Mouse (Mus musculus) spleen, postnatal 14 days (tissue): Measurements from ENCODE around the gene Cpne5.
"Not testable (repeated sequence)": the region's sequence is repeated elsewhere in the genome, so short reads cannot be mapped to it uniquely, and the experiment has no call there.

Experiments
- DNase-seq, 2 experiments: peaks; one replicate each; pipeline ENCODE4 v3.0.0; 2021 to 2022; ENCODE audit warnings: low spot score in 2 of 2

Cpne5 gene

GRCm38 (mm10) chr17:29237772-29238420 lies at the start of gene Cpne5:
TSS of gene Cpne5 (minus strand) at chr17:29238167.
- DNase-seq, result no peak

GRCm38 (mm10) chr17:29282216-29282952 lies 44.4 kb upstream of the Cpne5 start:
- no peak for DNase-seq

GRCm38 (mm10) chr17:29281541-29281940 lies 43.6 kb upstream of the Cpne5 start:
- no peak for DNase-seq

GRCm38 (mm10) chr17:29280422-29280821 lies 42.5 kb upstream of the Cpne5 start:
- DNase-seq, result no peak

- DNase-seq, result no peak
Observed at GRCm38 (mm10) chr17:29273889-29274288, 35.9 kb upstream of the Cpne5 start.

- DNase-seq, result no peak
Observed at GRCm38 (mm10) chr17:29273156-29273555, 35.2 kb upstream of the Cpne5 start.

- no peak for DNase-seq
Observed at GRCm38 (mm10) chr17:29270148-29270698, 32.3 kb upstream of the Cpne5 start.

- DNase-seq, result no peak
Observed at GRCm38 (mm10) chr17:29269349-29269706, 31.4 kb upstream of the Cpne5 start.

GRCm38 (mm10) chr17:29268682-29269348 lies 30.8 kb upstream of the Cpne5 start, which contains the start of gene BC004004:
TSS of gene BC004004 (plus strand) at chr17:29268788.
- DNase-seq, result peak; percentile 91 to 95

GRCm38 (mm10) chr17:29267931-29268681 lies 30.1 kb upstream of the Cpne5 start:
- DNase-seq, result no peak

- not testable (repeated sequence) for DNase-seq
Observed at GRCm38 (mm10) chr17:29267040-29267439, 29.1 kb upstream of the Cpne5 start.

- no peak for DNase-seq
Observed at GRCm38 (mm10) chr17:29264760-29265159, 26.8 kb upstream of the Cpne5 start.

GRCm38 (mm10) chr17:29263840-29264633 lies 26.1 kb upstream of the Cpne5 start, which contains the start of gene Ppil1:
TSS of gene Ppil1 (minus strand) at chr17:29264186.
- DNase-seq, result peak; percentile 67 to 73

- no peak for DNase-seq
Observed at GRCm38 (mm10) chr17:29263417-29263816, 25.4 kb upstream of the Cpne5 start.

- no peak for DNase-seq
Observed at GRCm38 (mm10) chr17:29262259-29262649, 24.3 kb upstream of the Cpne5 start.

- DNase-seq, result no peak
Observed at GRCm38 (mm10) chr17:29261603-29262258, 23.8 kb upstream of the Cpne5 start.

GRCm38 (mm10) chr17:29260501-29260900 lies 22.5 kb upstream of the Cpne5 start:
- DNase-seq, result no peak

- peak; percentile 62 to 77 for DNase-seq
Observed at GRCm38 (mm10) chr17:29259489-29259888, 21.5 kb upstream of the Cpne5 start.

- no peak for DNase-seq
Observed at GRCm38 (mm10) chr17:29258921-29259320, 21.0 kb upstream of the Cpne5 start.

GRCm38 (mm10) chr17:29258025-29258558 lies 20.1 kb upstream of the Cpne5 start:
- DNase-seq, result no peak
